Mouse (Mus musculus): ENCODE measurements at regions not wholly inside any gene's neighbourhood (a gene's known extent, or its start where the extent isn't known, plus 50 kb on each side); places are given as distances from the start of the nearest gene placed in this dataset.
"Not testable (repeated sequence)": the region's sequence is repeated elsewhere in the genome, so short reads cannot be mapped to it uniquely, and the experiment has no call there.

DNA sequence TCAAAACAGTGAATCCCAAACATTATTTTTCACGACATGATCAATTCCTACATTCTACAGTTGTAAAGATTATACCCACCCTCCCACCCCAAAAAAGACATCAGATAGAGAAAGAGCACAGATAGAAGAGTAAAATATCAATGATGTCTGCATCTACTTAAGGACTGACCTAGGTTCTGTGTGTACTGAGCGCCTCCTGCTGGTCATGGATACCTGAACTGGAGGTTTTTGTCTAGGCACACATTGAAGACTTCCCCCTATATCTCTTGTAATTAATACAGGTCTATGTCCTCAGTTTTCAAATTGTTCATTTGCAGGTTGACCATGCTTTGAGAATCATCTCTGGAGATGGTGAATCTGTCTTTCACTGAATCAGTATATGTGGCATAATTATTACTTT is 952.0 kb downstream of the Adam6a start:
- ATAC-seq (ENCODE audit: insufficient read depth) (no peak), DNase-seq (no peak)
- Histone ChIP-seq H3K4me2 (no peak overlapping the region), H3K27ac (ENCODE audit: low read depth) (no peak overlapping the region), H3K36me3 (ENCODE audit: insufficient read depth) (no peaks in the 10 kb centered on the region), H3K9ac (no peak overlapping the region), H3K4me1 (ENCODE audit: insufficient read depth) (no peaks in the 10 kb centered on the region), H3K4me3 (ENCODE audit: low read depth, low read length) (no peak overlapping the region), H3K27me3 (ENCODE audit: insufficient read depth, low read length) (no peaks in the 10 kb centered on the region), H3K9me3 (ENCODE audit: low read depth, low read length) (no peaks in the 10 kb centered on the region; the same call in 1 of the 2 replicates)
- no peak for TF ChIP-seq CTCF (IDR thresholded peaks at IDR 0.05; ENCODE audit: low read depth)
- WGBS: 41% methylated on average over 2 of the region's 2 CpGs

DNA sequence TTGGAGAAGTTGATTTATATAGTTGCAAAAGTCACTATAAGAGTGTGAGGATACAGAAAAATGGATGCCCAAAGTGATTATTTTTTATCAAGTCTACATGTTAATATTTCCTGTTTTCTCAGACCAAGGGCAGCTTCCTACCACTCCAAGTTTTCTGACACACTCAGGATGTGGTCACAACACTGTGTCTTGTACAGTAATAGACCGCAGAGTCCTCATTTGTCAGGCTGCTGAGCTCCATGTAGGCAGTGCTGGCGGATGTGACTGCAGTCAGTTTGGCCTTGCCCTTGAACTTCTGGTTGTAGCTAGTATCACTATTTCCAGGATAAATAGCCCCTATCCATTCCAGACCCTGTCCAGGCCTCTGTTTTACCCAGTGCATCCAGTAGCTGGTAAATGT is 969.4 kb downstream of the Adam6a start:
- 77% methylated on average over 2 of the region's 2 CpGs for WGBS
- no peaks in the 10 kb centered on the region; the same call in 1 of the 2 replicates for H3K9me3 ChIP-seq (ENCODE audit: low read depth, low read length)
- DNase-seq (no peak), ATAC-seq (ENCODE audit: insufficient read depth) (no peak)
- no peaks in the 10 kb centered on the region for H3K36me3 ChIP-seq (ENCODE audit: insufficient read depth)
- no peak overlapping the region for H3K27ac ChIP-seq (ENCODE audit: low read depth)
- H3K4me3 ChIP-seq (ENCODE audit: low read depth, low read length): no peak overlapping the region
- TF ChIP-seq CTCF (IDR thresholded peaks at IDR 0.05; ENCODE audit: low read depth): no peak
- H3K9ac ChIP-seq: no peak overlapping the region
- H3K4me2 ChIP-seq: no peak overlapping the region
- H3K27me3 ChIP-seq (ENCODE audit: insufficient read depth, low read length): no peaks in the 10 kb centered on the region
- no peaks in the 10 kb centered on the region for H3K4me1 ChIP-seq (ENCODE audit: insufficient read depth)

DNA sequence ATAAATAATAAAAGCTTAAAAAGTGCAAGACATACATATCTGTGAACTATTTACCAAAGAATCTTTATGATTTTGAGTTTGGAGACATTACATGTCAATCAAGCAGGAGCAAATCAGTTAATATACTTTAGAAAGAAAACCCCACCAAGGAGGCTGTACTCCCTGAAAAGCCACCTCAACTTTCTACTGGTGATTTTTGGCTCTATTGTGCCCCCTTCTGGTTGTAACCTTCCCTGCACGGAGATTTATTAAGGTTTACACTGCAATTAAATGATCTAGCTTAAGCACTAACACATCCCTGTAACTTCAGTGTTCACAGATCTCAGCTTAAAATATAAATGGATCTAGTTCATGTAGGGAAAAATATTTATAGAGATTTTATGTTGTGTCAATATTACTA is 998.4 kb downstream of the Adam6a start:
- H3K4me1 ChIP-seq (ENCODE audit: insufficient read depth); H3K9ac ChIP-seq; H3K36me3 ChIP-seq (ENCODE audit: insufficient read depth); H3K27ac ChIP-seq (ENCODE audit: low read depth); H3K9me3 ChIP-seq (ENCODE audit: low read depth, low read length); DNase-seq; H3K4me3 ChIP-seq (ENCODE audit: low read depth, low read length); ATAC-seq (ENCODE audit: insufficient read depth); H3K27me3 ChIP-seq (ENCODE audit: insufficient read depth, low read length); H3K4me2 ChIP-seq: not testable (repeated sequence)
- 54% methylated on average over 1 of the region's 1 CpGs for WGBS

DNA sequence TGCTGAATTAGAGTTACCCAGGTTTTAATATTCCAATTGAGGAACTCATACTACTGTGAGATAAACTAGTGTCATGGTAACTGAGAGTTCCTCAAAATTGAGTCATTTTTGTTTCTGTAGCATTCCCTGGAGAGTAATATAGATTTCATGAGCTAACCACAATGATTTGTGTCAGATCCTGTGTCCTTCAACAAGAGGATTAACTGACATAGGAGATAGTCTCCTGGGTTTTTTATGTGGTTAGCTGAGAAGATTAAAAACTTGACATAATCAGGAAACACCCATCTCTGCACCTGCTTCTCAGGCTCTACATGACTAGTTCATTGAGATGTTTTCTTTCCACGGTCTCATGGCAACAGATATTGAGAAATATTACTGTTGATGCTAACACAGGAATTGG is 1001.2 kb downstream of the Adam6a start:
- not testable (repeated sequence) for H3K27ac ChIP-seq (ENCODE audit: low read depth); H3K27me3 ChIP-seq (ENCODE audit: insufficient read depth, low read length); H3K4me2 ChIP-seq; ATAC-seq (ENCODE audit: insufficient read depth); H3K4me3 ChIP-seq (ENCODE audit: low read depth, low read length); H3K4me1 ChIP-seq (ENCODE audit: insufficient read depth); H3K36me3 ChIP-seq (ENCODE audit: insufficient read depth); DNase-seq; H3K9me3 ChIP-seq (ENCODE audit: low read depth, low read length); H3K9ac ChIP-seq
- 48% methylated on average over 1 of the region's 1 CpGs for WGBS

DNA sequence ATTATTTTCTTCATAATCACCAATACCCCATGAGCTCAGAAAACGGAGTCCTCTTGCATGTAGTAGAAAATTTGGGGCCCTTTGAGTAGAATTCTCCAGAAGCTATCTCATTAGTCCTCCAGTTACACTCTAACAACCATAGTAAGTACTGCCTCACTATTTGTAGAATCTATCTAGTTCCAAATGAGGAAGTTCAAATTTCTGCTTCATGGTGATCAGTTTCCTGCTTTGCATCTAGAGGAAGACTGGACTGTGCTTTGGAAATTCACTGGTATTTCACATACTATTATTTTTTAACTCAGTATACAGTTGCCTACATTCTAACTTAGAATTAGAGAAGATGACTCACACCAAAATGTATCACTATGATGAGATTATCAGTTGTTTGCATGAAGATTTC is 1018.7 kb downstream of the Adam6a start:
- no peaks in the 10 kb centered on the region for H3K27me3 ChIP-seq (ENCODE audit: insufficient read depth, low read length)
- H3K9me3 ChIP-seq (ENCODE audit: low read depth, low read length): peaks cover 10% of the 10 kb centered on the region; the same call in 1 of the 2 replicates
- H3K4me2 ChIP-seq: no peak overlapping the region
- H3K4me1 ChIP-seq (ENCODE audit: insufficient read depth): no peaks in the 10 kb centered on the region
- 63% methylated on average over 1 of the region's 1 CpGs for WGBS
- no peak overlapping the region for H3K9ac ChIP-seq
- no peak for DNase-seq
- H3K27ac ChIP-seq (ENCODE audit: low read depth): no peak overlapping the region
- no peak for TF ChIP-seq CTCF (IDR thresholded peaks at IDR 0.05; ENCODE audit: low read depth)
- no peaks in the 10 kb centered on the region for H3K36me3 ChIP-seq (ENCODE audit: insufficient read depth)
- no peak overlapping the region for H3K4me3 ChIP-seq (ENCODE audit: low read depth, low read length)
- ATAC-seq (ENCODE audit: insufficient read depth): no peak

DNA sequence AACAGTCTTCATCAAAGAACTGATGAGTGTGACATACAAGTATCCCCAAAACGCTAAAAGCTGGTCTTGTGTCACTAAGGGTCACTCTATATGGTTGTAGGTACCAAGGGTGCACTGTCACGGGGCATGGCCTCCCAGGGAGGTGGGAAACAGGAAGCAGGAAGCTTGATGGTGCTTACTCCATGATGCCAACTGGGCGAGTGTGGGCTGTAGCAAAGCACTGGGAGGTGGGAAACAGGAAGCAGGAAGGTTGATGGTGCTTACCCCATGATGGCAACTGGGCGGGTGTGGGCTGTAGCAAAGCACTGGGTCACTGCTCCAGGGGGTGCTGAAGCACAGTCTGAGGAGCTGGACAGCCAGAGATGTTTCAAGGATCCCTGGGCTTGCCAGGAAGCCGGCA is 1019.3 kb downstream of the Adam6a start:
- no peak overlapping the region for H3K9ac ChIP-seq
- peaks cover 10% of the 10 kb centered on the region; the same call in 1 of the 2 replicates for H3K9me3 ChIP-seq (ENCODE audit: low read depth, low read length)
- no peak for TF ChIP-seq CTCF (IDR thresholded peaks at IDR 0.05; ENCODE audit: low read depth)
- DNase-seq: no peak
- H3K36me3 ChIP-seq (ENCODE audit: insufficient read depth): no peaks in the 10 kb centered on the region
- 48% methylated on average over 5 of the region's 5 CpGs for WGBS
- H3K4me3 ChIP-seq (ENCODE audit: low read depth, low read length): no peak overlapping the region
- H3K4me1 ChIP-seq (ENCODE audit: insufficient read depth): no peaks in the 10 kb centered on the region
- no peak overlapping the region for H3K4me2 ChIP-seq
- ATAC-seq (ENCODE audit: insufficient read depth): no peak
- no peak overlapping the region for H3K27ac ChIP-seq (ENCODE audit: low read depth)
- H3K27me3 ChIP-seq (ENCODE audit: insufficient read depth, low read length): no peaks in the 10 kb centered on the region

DNA sequence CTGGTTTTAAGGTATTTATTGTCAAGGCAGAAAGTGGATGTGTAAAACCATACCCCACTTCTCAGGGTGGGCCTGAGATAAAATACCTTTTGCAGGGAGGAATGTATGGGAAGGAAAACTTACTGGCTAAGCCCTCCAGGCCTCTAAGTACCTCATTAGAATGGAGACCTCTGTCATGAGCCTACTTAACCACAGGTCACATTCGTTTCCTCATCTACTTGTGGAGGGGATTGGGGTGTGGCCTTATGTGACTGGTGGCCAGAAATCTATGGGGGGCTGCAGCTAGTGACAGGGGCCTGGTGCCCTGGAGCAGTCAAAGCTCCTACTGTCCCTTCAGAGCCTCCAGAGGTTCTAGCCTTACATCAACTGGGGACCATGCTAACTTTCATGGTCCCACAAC is 1020.0 kb downstream of the Adam6a start:
- Histone ChIP-seq H3K4me2 (no peak overlapping the region), H3K9me3 (ENCODE audit: low read depth, low read length) (peaks cover 10% of the 10 kb centered on the region; the same call in 1 of the 2 replicates), H3K27me3 (ENCODE audit: insufficient read depth, low read length) (no peaks in the 10 kb centered on the region), H3K27ac (ENCODE audit: low read depth) (no peak overlapping the region), H3K9ac (no peak overlapping the region), H3K4me3 (ENCODE audit: low read depth, low read length) (no peak overlapping the region), H3K4me1 (ENCODE audit: insufficient read depth) (no peaks in the 10 kb centered on the region), H3K36me3 (ENCODE audit: insufficient read depth) (no peaks in the 10 kb centered on the region)
- ATAC-seq (ENCODE audit: insufficient read depth) (no peak), DNase-seq (no peak)
- TF ChIP-seq CTCF (IDR thresholded peaks at IDR 0.05; ENCODE audit: low read depth): no peak
- 40% methylated on average over 1 of the region's 1 CpGs for WGBS

DNA sequence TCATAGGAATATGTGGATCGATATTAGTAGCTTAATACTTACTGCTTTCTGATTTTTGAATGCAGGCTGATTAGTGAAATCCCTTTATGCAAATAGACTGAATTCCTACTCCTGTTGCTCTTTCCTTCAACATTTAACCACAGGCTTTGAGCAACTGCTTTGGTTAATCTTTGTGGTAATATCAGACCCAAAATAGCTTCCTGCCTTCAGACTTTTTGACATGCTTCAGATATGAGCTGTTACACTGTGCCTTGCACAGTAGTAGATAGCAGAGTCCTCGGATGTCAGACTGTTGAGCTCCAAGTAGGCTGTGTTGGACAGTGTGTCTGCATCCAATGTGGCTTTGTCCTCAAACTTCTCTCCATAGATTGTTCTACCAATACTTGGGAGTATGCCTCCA is 1020.6 kb downstream of the Adam6a start:
- TF ChIP-seq CTCF (IDR thresholded peaks at IDR 0.05; ENCODE audit: low read depth): no peak
- DNase-seq: no peak
- no peak overlapping the region for H3K9ac ChIP-seq
- WGBS: 59% methylated on average over 2 of the region's 2 CpGs
- no peak overlapping the region for H3K4me2 ChIP-seq
- H3K27ac ChIP-seq (ENCODE audit: low read depth): no peak overlapping the region
- no peaks in the 10 kb centered on the region for H3K27me3 ChIP-seq (ENCODE audit: insufficient read depth, low read length)
- no peaks in the 10 kb centered on the region for H3K4me1 ChIP-seq (ENCODE audit: insufficient read depth)
- ATAC-seq (ENCODE audit: insufficient read depth): no peak
- H3K9me3 ChIP-seq (ENCODE audit: low read depth, low read length): peaks cover 10% of the 10 kb centered on the region; the same call in 1 of the 2 replicates
- H3K36me3 ChIP-seq (ENCODE audit: insufficient read depth): no peaks in the 10 kb centered on the region
- H3K4me3 ChIP-seq (ENCODE audit: low read depth, low read length): no peak overlapping the region
